Mouse (Mus musculus): ENCODE data around the gene St8sia1. TPM values are rescaled to one million over a fixed set of nuclear protein-coding genes. Genes with fewer than 3 reads are reported as not detected.

Gene St8sia1
- under 1 TPM; 0.12 to 0.26 TPM for total RNA-seq (2023)

DNA sequence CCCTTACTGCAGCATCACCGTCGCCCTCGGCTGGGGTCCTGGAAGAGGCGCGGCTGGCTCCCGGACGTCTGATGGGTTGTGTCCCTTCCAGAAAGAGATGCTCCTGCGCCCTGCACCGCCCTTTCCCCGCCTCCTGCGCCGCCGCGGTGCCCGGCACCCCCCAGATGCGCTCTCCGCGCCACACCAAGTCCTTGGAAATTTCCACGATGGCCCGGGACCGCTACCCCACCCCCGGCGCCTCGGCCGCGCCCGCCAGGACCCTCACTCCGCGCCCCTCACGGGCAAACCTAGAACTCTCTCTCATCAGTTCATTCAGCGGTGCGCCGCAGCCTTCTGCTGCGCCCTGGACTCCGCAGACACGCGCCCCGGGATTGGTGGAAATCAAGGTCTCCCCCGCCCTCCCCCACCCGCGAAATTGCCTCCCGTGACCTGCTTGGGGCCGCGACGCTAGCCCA is at the start of gene St8sia1:
St8sia1 (minus strand) TSS at position 377 of the 455 bp plus-strand sequence.

DNA sequence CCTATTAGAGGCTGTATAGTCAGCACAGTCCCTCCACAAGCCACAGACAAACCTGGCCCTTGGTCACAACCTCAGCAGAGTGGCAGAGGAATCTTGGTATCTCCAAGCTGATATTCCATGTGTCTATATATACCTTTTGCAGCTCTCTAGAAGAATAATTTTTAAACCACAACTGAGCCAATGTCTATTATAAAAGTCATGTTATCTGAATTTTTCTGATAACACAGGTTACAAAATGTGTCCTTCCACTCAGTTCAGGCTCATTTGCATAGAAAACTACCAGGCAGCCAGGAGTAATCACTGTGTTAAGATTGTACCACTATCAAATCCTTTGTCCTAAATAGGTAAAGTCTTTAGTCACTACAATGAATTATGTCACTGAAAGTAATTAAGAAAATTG is 159.8 kb downstream of the St8sia1 start, which contains the start of gene Sult6b2:
Sult6b2 (minus strand) TSS at position 101 of the 400 bp plus-strand sequence.

Other genes starting within 250 kb of the St8sia1 start
- 10 to 100 TPM; 37.5 to 51.0 TPM for gene Cmas, start 207.8 kb downstream of the St8sia1 start, total RNA-seq (2023)
- not detected for gene Sult6b2, start 159.9 kb downstream of the St8sia1 start, total RNA-seq (2023)
- gene C2cd5, start 135.7 kb upstream of the St8sia1 start, total RNA-seq (2023) = 10 to 100 TPM; 62.6 to 63.2 TPM
- 100 to 1,000 TPM; 166 to 173 TPM for gene Etnk1, start 202.8 kb upstream of the St8sia1 start, total RNA-seq (2023)